Mouse (Mus musculus) right cerebral cortex, postnatal 36 days (tissue): Measurements from ENCODE around the gene Vmn2r-ps130.
"Not testable (repeated sequence)": the region's sequence is repeated elsewhere in the genome, so short reads cannot be mapped to it uniquely, and the experiment has no call there.

ENCODE experiments used
- DNase-seq, 2 experiments: peaks; one replicate each; pipeline ENCODE4 v3.0.0; 2022; ENCODE audit warnings: low spot score in 2 of 2, mixed read lengths in 1 of 2

Gene Vmn2r-ps130

GRCm38 (mm10) chr17:23060866-23061265 lies at the start of gene Vmn2r-ps130:
Gene Vmn2r-ps130, plus strand, starts transcription at chr17:23061166.
- not testable (repeated sequence) for DNase-seq
